ENCODE assay signal across 8 mouse cellular contexts in genomic region chr11:120633520-120634343, GRCm38 (mm10). TPM values are rescaled to one million over a fixed set of nuclear protein-coding genes. Genes with fewer than 3 reads are reported as not detected.
A peak's percentile ranks its signal among the peaks of the same experiment; 100 is the strongest.
DNase-seq lines count a peak whose midpoint lies in the region; ATAC-seq and TF ChIP-seq lines count a peak whose summit lies in the region.

Mafg (minus strand) TSS chr11:120633600.

- intact Hi-C loops in heart, adult 2 months (cut with DNase I): loop anchor here (5.0 kb wide), 1 partner anchor 39 kb away; the partner anchor contains the start of gene Aspscr1

- peaks cover 28% of the 10 kb centered on the region for H3K4me1 ChIP-seq in embryonic facial prominence, embryonic 13.5 days
- peaks cover 22% of the 10 kb centered on the region for H3K4me1 ChIP-seq in heart, adult 2 months (ENCODE audit: control insufficient read depth, insufficient read depth, low read length)
- peaks cover 33% of the 10 kb centered on the region for H3K4me1 ChIP-seq in limb, embryonic 13.5 days
- peaks cover 29% of the 10 kb centered on the region for H3K4me1 ChIP-seq in midbrain, embryonic 16.5 days (ENCODE audit: control insufficient read depth, insufficient read depth, low read length)

- DNase-seq in 3134 (ENCODE audit: extremely low read depth, insufficient read length, low spot score): peak; percentile 99
- DNase-seq in adrenal gland, postnatal 36 days: peak; percentile 95
- peak; percentile 93 to 95 for DNase-seq in heart, adult 2 months
- peak; percentile 95 for DNase-seq in kidney, adult 8-10 months
- DNase-seq in spleen, postnatal 10 days (ENCODE audit: low spot score in 2 of 2): peak; percentile 84 to 92

- H3K9ac ChIP-seq in embryonic facial prominence, embryonic 13.5 days: peak within 1 kb of the TSS; percentile 94
- H3K9ac ChIP-seq in heart, adult 2 months (ENCODE audit: low read depth, low read length): peak within 1 kb of the TSS; percentile 85
- peak within 1 kb of the TSS; percentile 94 for H3K9ac ChIP-seq in limb, embryonic 13.5 days
- peak within 1 kb of the TSS; percentile 89 for H3K9ac ChIP-seq in midbrain, embryonic 16.5 days (ENCODE audit: low read depth, low read length)

- H3K79me2 ChIP-seq in heart, adult 2 months (replicated peaks; ENCODE audit: control insufficient read depth, insufficient read depth, low read length): 0 out of 2 replicates have a peak, but pooled peaks cover 2% of the 10 kb centered on the region

- H3K27me3 ChIP-seq in embryonic facial prominence, embryonic 13.5 days: no peaks in the 10 kb centered on the region
- H3K27me3 ChIP-seq in heart, adult 2 months (ENCODE audit: control insufficient read depth, insufficient read depth, low read length): no peaks in the 10 kb centered on the region
- no peaks in the 10 kb centered on the region for H3K27me3 ChIP-seq in limb, embryonic 13.5 days
- no peaks in the 10 kb centered on the region for H3K27me3 ChIP-seq in midbrain, embryonic 16.5 days (ENCODE audit: control insufficient read depth, insufficient read depth, low read depth, low read length)

- ATAC-seq in embryonic facial prominence, embryonic 13.5 days (ENCODE audit: insufficient number of reproducible peaks, insufficient read depth, low FRiP score, low TSS enrichment, low read depth): peak; percentile 86
- peak; percentile 92 for ATAC-seq in limb, embryonic 13.5 days (ENCODE audit: low FRiP score, low read depth)
- peak; percentile 91 for ATAC-seq in midbrain, embryonic 16.5 days

- H3K27ac ChIP-seq in embryonic facial prominence, embryonic 13.5 days: peak within 1 kb of the TSS; percentile 86
- peak within 1 kb of the TSS; percentile 95 for H3K27ac ChIP-seq in heart, adult 2 months
- H3K27ac ChIP-seq in limb, embryonic 13.5 days: peak within 1 kb of the TSS; percentile 86
- H3K27ac ChIP-seq in midbrain, embryonic 16.5 days (ENCODE audit: low read length): peak within 1 kb of the TSS; percentile 86

- H3K9me3 ChIP-seq in embryonic facial prominence, embryonic 13.5 days: no peaks in the 10 kb centered on the region
- no peaks in the 10 kb centered on the region for H3K9me3 ChIP-seq in limb, embryonic 13.5 days
- no peaks in the 10 kb centered on the region for H3K9me3 ChIP-seq in midbrain, embryonic 16.5 days (replicated peaks; ENCODE audit: control insufficient read depth, low read length, poor library complexity, severe bottlenecking)

- TF ChIP-seq EP300 in heart, adult 2 months (IDR thresholded peaks at IDR 0.05; ENCODE audit: insufficient read depth, low read depth, low read length): no peak

- peaks cover 11% of the 10 kb centered on the region for H3K36me3 ChIP-seq in embryonic facial prominence, embryonic 13.5 days
- H3K36me3 ChIP-seq in heart, adult 2 months (ENCODE audit: control insufficient read depth, insufficient read depth, low read length): no peaks in the 10 kb centered on the region
- H3K36me3 ChIP-seq in limb, embryonic 13.5 days: peaks cover 11% of the 10 kb centered on the region
- H3K36me3 ChIP-seq in midbrain, embryonic 16.5 days (ENCODE audit: control insufficient read depth, insufficient read depth, low read length): peaks cover 4% of the 10 kb centered on the region

- H3K4me2 ChIP-seq in embryonic facial prominence, embryonic 13.5 days: peak within 1 kb of the TSS; percentile 76
- peak within 1 kb of the TSS; percentile 85 for H3K4me2 ChIP-seq in limb, embryonic 13.5 days (replicated peaks)
- peak within 1 kb of the TSS; percentile 93 for H3K4me2 ChIP-seq in midbrain, embryonic 16.5 days (ENCODE audit: low read length)

- TF ChIP-seq POLR2A in heart, adult 2 months (IDR thresholded peaks at IDR 0.05; ENCODE audit: insufficient read depth, low read depth, low read length): peak; percentile 42; the same call in 1 of the 2 replicates

- no peak for TF ChIP-seq CTCF in heart, adult 2 months (IDR thresholded peaks at IDR 0.05)

- 11% methylated on average over 58 of the region's 58 CpGs for WGBS in embryonic facial prominence, embryonic 13.5 days
- WGBS in heart, adult 2 months: 11% methylated on average over 58 of the region's 58 CpGs
- 11% methylated on average over 58 of the region's 58 CpGs for WGBS in limb, embryonic 13.5 days
- WGBS in midbrain, embryonic 16.5 days: 10% methylated on average over 58 of the region's 58 CpGs

- peak within 1 kb of the TSS; percentile 97 for H3K4me3 ChIP-seq in embryonic facial prominence, embryonic 13.5 days
- H3K4me3 ChIP-seq in heart, adult 2 months: peak within 1 kb of the TSS; percentile 89
- peak within 1 kb of the TSS; percentile 96 for H3K4me3 ChIP-seq in limb, embryonic 13.5 days
- H3K4me3 ChIP-seq in midbrain, embryonic 16.5 days (ENCODE audit: low read depth, low read length): peak within 1 kb of the TSS; percentile 93

RNA-seq across cellular contexts. Expression of gene Mafg, which starts in this region (rescaled TPM):
- total RNA-seq in adrenal gland, postnatal 36 days (2021): 10 to 100 TPM; 50.4 to 78.6 TPM
- polyA plus RNA-seq in embryonic facial prominence, embryonic 13.5 days (2015; fragmentation: Nextera tagmentation; extraction: Ambion mirVana): 22.0 and 30.0 TPM in 2 replicates
- 10 to 100 TPM; 35.7 to 45.2 TPM for total RNA-seq in heart, adult 2 months (2021)
- polyA plus RNA-seq in heart, adult 2 months (2012; rRNA removed): 32.8 and 37.2 TPM in 2 replicates
- 27.0 and 28.9 TPM in 2 replicates for polyA plus RNA-seq in limb, embryonic 13.5 days (2015; fragmentation: Nextera tagmentation; extraction: Ambion mirVana)
- polyA plus RNA-seq in midbrain, embryonic 16.5 days (2015; fragmentation: Nextera tagmentation; extraction: Ambion mirVana): 37.5 and 39.1 TPM in 2 replicates

Comparison
In these comparisons a context has a peak if more than half of its experiments do, and no peak if none do; other contexts are left out.
1. Peak in every context shown above with its lines: DNase-seq, ATAC-seq, H3K4me3 ChIP-seq and H3K27ac ChIP-seq.